Mouse (Mus musculus) kidney, adult 11 months (tissue): ENCODE results near the gene Tm9sf2.
A peak's percentile ranks its signal among the peaks of the same experiment; 100 is the strongest.
"Not testable (repeated sequence)": the region's sequence is repeated elsewhere in the genome, so short reads cannot be mapped to it uniquely, and the experiment has no call there.

ENCODE experiments used
- DNase-seq: peaks from one replicate; pipeline ENCODE4 v3.0.0; 2022

The Tm9sf2 gene

GRCm38 (mm10) chr14:122101890-122102289 is 4.9 kb upstream of the Tm9sf2 start:
- DNase-seq, result not testable (repeated sequence)

GRCm38 (mm10) chr14:122104881-122105280 is 2.0 kb upstream of the Tm9sf2 start:
- peak; percentile 97 for DNase-seq

- DNase-seq, result no peak
Measured at GRCm38 (mm10) chr14:122105391-122106285, 1.2 kb upstream of the Tm9sf2 start.

- DNase-seq, result peak; percentile 62
Measured at GRCm38 (mm10) chr14:122107481-122108214, 810 bp downstream of the Tm9sf2 start.

- no peak for DNase-seq
Measured at GRCm38 (mm10) chr14:122111681-122112080, 4.8 kb downstream of the Tm9sf2 start.

- DNase-seq, result no peak
Measured at GRCm38 (mm10) chr14:122112311-122112710, 5.5 kb downstream of the Tm9sf2 start.

GRCm38 (mm10) chr14:122116200-122116599 is 9.4 kb downstream of the Tm9sf2 start:
- DNase-seq, result no peak

- peak; percentile 34 for DNase-seq
Measured at GRCm38 (mm10) chr14:122130111-122130797, 23.4 kb downstream of the Tm9sf2 start.

- DNase-seq, result no peak
Measured at GRCm38 (mm10) chr14:122131644-122132043, 24.8 kb downstream of the Tm9sf2 start.

GRCm38 (mm10) chr14:122136368-122136928 is 29.6 kb downstream of the Tm9sf2 start:
- no peak for DNase-seq

- no peak for DNase-seq
Measured at GRCm38 (mm10) chr14:122137234-122137633, 30.4 kb downstream of the Tm9sf2 start.

GRCm38 (mm10) chr14:122140126-122140525 is 33.3 kb downstream of the Tm9sf2 start:
- no peak for DNase-seq

GRCm38 (mm10) chr14:122143585-122144269 is 36.9 kb downstream of the Tm9sf2 start:
- DNase-seq, result no peak

- DNase-seq, result no peak
Measured at GRCm38 (mm10) chr14:122145374-122145773, 38.5 kb downstream of the Tm9sf2 start.

- DNase-seq, result no peak
Measured at GRCm38 (mm10) chr14:122150616-122151015, 43.8 kb downstream of the Tm9sf2 start.

GRCm38 (mm10) chr14:122157738-122158137 is 50.9 kb downstream of the Tm9sf2 start:
- DNase-seq, result no peak

GRCm38 (mm10) chr14:122160916-122161315 is 54.1 kb downstream of the Tm9sf2 start:
- DNase-seq, result no peak

- DNase-seq, result no peak
Measured at GRCm38 (mm10) chr14:122168912-122169311, 62.1 kb downstream of the Tm9sf2 start.

- DNase-seq, result no peak
Measured at GRCm38 (mm10) chr14:122170202-122170781, 63.5 kb downstream of the Tm9sf2 start.

GRCm38 (mm10) chr14:122171031-122171430 is 64.2 kb downstream of the Tm9sf2 start:
- peak; percentile 46 for DNase-seq

GRCm38 (mm10) chr14:122176263-122176798 is 69.5 kb downstream of the Tm9sf2 start:
- no peak for DNase-seq

- DNase-seq, result no peak
Measured at GRCm38 (mm10) chr14:122179262-122179661, 72.4 kb downstream of the Tm9sf2 start.
